Mouse (Mus musculus) spleen, embryonic (tissue): ENCODE results near the gene Kcnt2.

Experiments used
- CTCF ChIA-PET: fragments of 350-600 bp; sonication (Branson Sonifier 250); formaldehyde crosslinking; loops from one replicate; lab custom pipeline; 2022; lab: Charles Lee

The Kcnt2 gene

GRCm38 (mm10) chr1:140245876-140246597 is at the start of gene Kcnt2:
TSS of gene Kcnt2 (plus strand) at chr1:140246158.
- CTCF ChIA-PET = interaction anchor here (0.6 kb wide), 1 partner anchor 72 kb away, joined by 7 read pairs; no protein-coding TSS in a partner anchor

GRCm38 (mm10) chr1:140205329-140205728 is 40.6 kb upstream of the Kcnt2 start:
- CTCF ChIA-PET = no interaction called here

GRCm38 (mm10) chr1:140225221-140225620 is 20.7 kb upstream of the Kcnt2 start:
- CTCF ChIA-PET = no interaction called here

GRCm38 (mm10) chr1:140226673-140227072 is 19.3 kb upstream of the Kcnt2 start:
- CTCF ChIA-PET = no interaction called here

- CTCF ChIA-PET = no interaction called here
These were observed 493 bp upstream of the Kcnt2 start for GRCm38 (mm10) chr1:140245465-140245864.

- CTCF ChIA-PET = no interaction called here
These were observed 18.7 kb downstream of the Kcnt2 start for GRCm38 (mm10) chr1:140264696-140265095.

- CTCF ChIA-PET = no interaction called here
These were observed 20.1 kb downstream of the Kcnt2 start for GRCm38 (mm10) chr1:140266047-140266446.

GRCm38 (mm10) chr1:140266643-140267286 is 20.8 kb downstream of the Kcnt2 start:
- CTCF ChIA-PET = no interaction called here

- CTCF ChIA-PET = no interaction called here
These were observed 21.3 kb downstream of the Kcnt2 start for GRCm38 (mm10) chr1:140267288-140267687.

- CTCF ChIA-PET = no interaction called here
These were observed 27.7 kb downstream of the Kcnt2 start for GRCm38 (mm10) chr1:140273624-140274023.

- CTCF ChIA-PET = no interaction called here
These were observed 29.9 kb downstream of the Kcnt2 start for GRCm38 (mm10) chr1:140275813-140276212.

GRCm38 (mm10) chr1:140293140-140293539 is 47.2 kb downstream of the Kcnt2 start:
- CTCF ChIA-PET = no interaction called here

GRCm38 (mm10) chr1:140295482-140295881 is 49.5 kb downstream of the Kcnt2 start:
- CTCF ChIA-PET = no interaction called here

- CTCF ChIA-PET = no interaction called here
These were observed 58.3 kb downstream of the Kcnt2 start for GRCm38 (mm10) chr1:140304244-140304643.

- CTCF ChIA-PET = no interaction called here
These were observed 59.4 kb downstream of the Kcnt2 start for GRCm38 (mm10) chr1:140305344-140305743.

- CTCF ChIA-PET = no interaction called here
These were observed 60.4 kb downstream of the Kcnt2 start for GRCm38 (mm10) chr1:140306339-140306738.

- CTCF ChIA-PET = no interaction called here
These were observed 64.8 kb downstream of the Kcnt2 start for GRCm38 (mm10) chr1:140310739-140311138.

- CTCF ChIA-PET = no interaction called here
These were observed 79.1 kb downstream of the Kcnt2 start for GRCm38 (mm10) chr1:140325088-140325487.

GRCm38 (mm10) chr1:140326709-140327108 is 80.8 kb downstream of the Kcnt2 start:
- CTCF ChIA-PET = no interaction called here

- CTCF ChIA-PET = no interaction called here
These were observed 87.7 kb downstream of the Kcnt2 start for GRCm38 (mm10) chr1:140333702-140334101.

GRCm38 (mm10) chr1:140338417-140338816 is 92.5 kb downstream of the Kcnt2 start:
- CTCF ChIA-PET = no interaction called here

GRCm38 (mm10) chr1:140339368-140339767 is 93.4 kb downstream of the Kcnt2 start:
- CTCF ChIA-PET = interaction anchor here (0.7 kb wide), 1 partner anchor 35 kb away, joined by 3 read pairs; no protein-coding TSS in a partner anchor

GRCm38 (mm10) chr1:140364787-140365186 is 118.8 kb downstream of the Kcnt2 start:
- CTCF ChIA-PET = interaction anchor here (0.6 kb wide), 1 partner anchor 11 kb away, joined by 3 read pairs; no protein-coding TSS in a partner anchor
